ENCODE assay signal across 14 mouse cellular contexts in the genomic region with DNA sequence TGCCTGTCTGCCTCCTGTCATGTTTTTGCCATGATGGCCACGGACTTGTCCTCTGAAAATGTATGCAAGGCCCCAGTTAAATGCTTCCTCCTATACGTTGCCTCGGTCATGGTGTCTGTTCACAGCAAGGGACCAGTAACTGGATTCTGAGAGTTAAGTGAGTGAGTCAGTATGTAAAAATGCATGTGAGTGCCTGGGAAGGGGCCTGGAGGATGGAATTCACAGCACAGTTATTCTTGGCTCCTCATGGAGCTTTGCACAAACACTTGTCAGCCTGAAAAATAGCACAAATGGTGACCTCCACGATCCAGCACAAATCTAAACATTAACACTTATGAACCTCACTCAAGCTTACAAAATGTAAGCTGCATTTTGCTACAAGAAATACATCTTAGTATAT. TPM values are rescaled to one million over a fixed set of nuclear protein-coding genes. Genes with fewer than 3 reads are reported as not detected.
DNase-seq lines count a peak whose midpoint lies in the region; ATAC-seq and TF ChIP-seq lines count a peak whose summit lies in the region.
"Had no signal": no experiment of that assay in that cellular context is flagged by ENCODE, and none has a peak within 500 bp of the region (broad histone marks: within the 10 kb centered on the region; RNA-seq: fewer than 3 reads in every experiment).

No protein-coding gene starts in this region.

- 55% methylated on average over 4 of the region's 4 CpGs for WGBS in heart, embryonic 10.5 days
- WGBS in heart, adult 2 months = 36% methylated on average over 4 of the region's 4 CpGs
- 23% methylated on average over 4 of the region's 4 CpGs for whole genome bisulfite sequencing in heart, postnatal 0 days
- WGBS in stomach, postnatal 0 days = 37% methylated on average over 4 of the region's 4 CpGs

- no peak for TF ChIP-seq POLR2A in heart, adult 2 months (IDR thresholded peaks at IDR 0.05; ENCODE audit: insufficient read depth, low read depth, low read length)

- intact Hi-C loops in heart, adult 2 months (cut with DNase I) = no loop called here

- H3K4me2 ChIP-seq in heart, postnatal 0 days (ENCODE audit: low read depth, low read length) = no peak overlapping the region
- no peak overlapping the region for H3K4me2 ChIP-seq in stomach, postnatal 0 days (replicated peaks; ENCODE audit: low read depth)
- H3K4me2 ChIP-seq: forebrain, embryonic 12.5 days; midbrain, embryonic 11.5 days had no signal

- no peaks in the 10 kb centered on the region for H3K36me3 ChIP-seq in heart, embryonic 10.5 days
- no peaks in the 10 kb centered on the region for H3K36me3 ChIP-seq in heart, adult 2 months (ENCODE audit: control insufficient read depth, insufficient read depth, low read length)
- no peaks in the 10 kb centered on the region for H3K36me3 ChIP-seq in heart, postnatal 0 days (replicated peaks; ENCODE audit: control insufficient read depth, insufficient read depth, low read length)
- H3K36me3 ChIP-seq in stomach, postnatal 0 days (ENCODE audit: control insufficient read depth, insufficient read depth, low read length) = no peaks in the 10 kb centered on the region
- H3K36me3 ChIP-seq: forebrain, embryonic 12.5 days; hindbrain, embryonic 10.5 days had no signal

- H3K27me3 ChIP-seq in heart, embryonic 10.5 days (ENCODE audit: insufficient read depth, poor library complexity, severe bottlenecking) = no peaks in the 10 kb centered on the region
- H3K27me3 ChIP-seq in heart, adult 2 months (ENCODE audit: control insufficient read depth, insufficient read depth, low read length) = no peaks in the 10 kb centered on the region
- H3K27me3 ChIP-seq in heart, postnatal 0 days (ENCODE audit: control insufficient read depth, insufficient read depth, low read length) = no peaks in the 10 kb centered on the region
- H3K27me3 ChIP-seq in stomach, postnatal 0 days (ENCODE audit: control insufficient read depth, insufficient read depth, low read length) = no peaks in the 10 kb centered on the region
- H3K27me3 ChIP-seq: forebrain, embryonic 12.5 days had no signal

- no peak overlapping the region for H3K9ac ChIP-seq in heart, adult 2 months (ENCODE audit: low read depth, low read length)
- no peak overlapping the region for H3K9ac ChIP-seq in heart, postnatal 0 days (replicated peaks; ENCODE audit: low read depth, low read length)
- no peak overlapping the region for H3K9ac ChIP-seq in stomach, postnatal 0 days (ENCODE audit: low read length)
- H3K9ac ChIP-seq: forebrain, embryonic 12.5 days had no signal

- no peak for TF ChIP-seq CTCF in heart, adult 2 months (IDR thresholded peaks at IDR 0.05)
- TF ChIP-seq CTCF in heart, postnatal 0 days (IDR thresholded peaks at IDR 0.05; ENCODE audit: low read depth) = no peak
- TF ChIP-seq CTCF in stomach, postnatal 0 days (IDR thresholded peaks at IDR 0.05; ENCODE audit: low read depth) = peak; percentile 46

- H3K4me3 ChIP-seq in heart, embryonic 10.5 days = no peak overlapping the region
- no peak overlapping the region for H3K4me3 ChIP-seq in heart, adult 2 months
- no peak overlapping the region for H3K4me3 ChIP-seq in heart, postnatal 0 days (ENCODE audit: low read depth, low read length)
- H3K4me3 ChIP-seq in stomach, postnatal 0 days (ENCODE audit: low read depth, low read length) = no peak overlapping the region
- H3K4me3 ChIP-seq: forebrain, embryonic 12.5 days; hindbrain, embryonic 10.5 days had no signal

- no peak for TF ChIP-seq EP300 in heart, adult 2 months (IDR thresholded peaks at IDR 0.05; ENCODE audit: insufficient read depth, low read depth, low read length)
- TF ChIP-seq EP300 in heart, postnatal 0 days (IDR thresholded peaks at IDR 0.05; ENCODE audit: low read depth) = no peak
- no peak for TF ChIP-seq EP300 in stomach, postnatal 0 days (optimal IDR thresholded peaks at IDR 0.05)

- H3K9me3 ChIP-seq in heart, embryonic 10.5 days = no peaks in the 10 kb centered on the region
- no peaks in the 10 kb centered on the region for H3K9me3 ChIP-seq in heart, postnatal 0 days (replicated peaks; ENCODE audit: control insufficient read depth, low read length)
- no peaks in the 10 kb centered on the region for H3K9me3 ChIP-seq in stomach, postnatal 0 days (ENCODE audit: control insufficient read depth, low read length)
- H3K9me3 ChIP-seq: forebrain, embryonic 12.5 days had no signal

- ATAC-seq in heart, postnatal 0 days (ENCODE audit: insufficient read depth, low read depth) = peak; percentile 68; the same call in 1 of the 2 replicates
- peak; percentile 56; the same call in 1 of the 2 replicates for ATAC-seq in stomach, postnatal 0 days (ENCODE audit: low FRiP score, low TSS enrichment)

- no peaks in the 10 kb centered on the region; the same call in 1 of the 2 replicates for H3K79me2 ChIP-seq in heart, adult 2 months (replicated peaks; ENCODE audit: control insufficient read depth, insufficient read depth, low read length)

- peak overlapping the region; percentile 47 for H3K27ac ChIP-seq in heart, embryonic 10.5 days
- H3K27ac ChIP-seq in heart, adult 2 months = no peak overlapping the region
- H3K27ac ChIP-seq in heart, postnatal 0 days (ENCODE audit: low read depth) = peak overlapping the region; percentile 41; the same call in 1 of the 2 replicates
- H3K27ac ChIP-seq in stomach, postnatal 0 days (replicated peaks) = no peak overlapping the region
- H3K27ac ChIP-seq: forebrain, embryonic 12.5 days; hindbrain, embryonic 10.5 days had no signal

- no peak for DNase-seq in heart, embryonic 10.5 days (ENCODE audit: low spot score)
- no peak for DNase-seq in heart, adult 2 months
- DNase-seq in kidney, postnatal 10 days = peak; percentile 7
- DNase-seq in kidney, adult 11 months = no peak
- DNase-seq in heart, postnatal 0 days (ENCODE audit: low spot score) = peak; percentile 39
- no peak for DNase-seq in stomach, postnatal 0 days (ENCODE audit: low spot score)
- DNase-seq in adrenal gland, postnatal 4 days (ENCODE audit: low spot score in 2 of 2) = no peak
- no peak for DNase-seq in cerebellum, adult 8-10 months
- DNase-seq: cerebellum, postnatal 10 days; kidney, postnatal 14 days; lung, adult 18-20 months had no signal

- no peaks in the 10 kb centered on the region; the same call in 1 of the 2 replicates for H3K4me1 ChIP-seq in heart, embryonic 10.5 days
- H3K4me1 ChIP-seq in heart, adult 2 months (ENCODE audit: control insufficient read depth, insufficient read depth, low read length) = no peaks in the 10 kb centered on the region
- no peaks in the 10 kb centered on the region for H3K4me1 ChIP-seq in heart, postnatal 0 days (ENCODE audit: control insufficient read depth, insufficient read depth)
- no peaks in the 10 kb centered on the region for H3K4me1 ChIP-seq in stomach, postnatal 0 days (replicated peaks; ENCODE audit: control insufficient read depth, insufficient read depth)
- H3K4me1 ChIP-seq: forebrain, embryonic 12.5 days; hindbrain, embryonic 10.5 days had no signal

RNA-seq across cellular contexts. Expression of a gene that starts 20.5 kb away (rescaled TPM):
- polyA plus RNA-seq in heart, embryonic 10.5 days (2016; fragmentation: Nextera tagmentation; extraction: Ambion mirVana) = 25.8 and 30.9 TPM in 2 replicates
- total RNA-seq in heart, adult 2 months (2021) = 1 to 10 TPM; 5.8 to 8.4 TPM
- polyA plus RNA-seq in heart, adult 2 months (2012; rRNA removed) = 3.3 and 7.4 TPM in 2 replicates
- total RNA-seq in heart, postnatal 0 days (2014; rRNA removed; ENCODE audit: low replicate concordance) = 6.4 and 11.1 TPM in 2 replicates
- 12.1 and 14.0 TPM in 2 replicates for polyA plus RNA-seq in heart, postnatal 0 days (2015; fragmentation: Nextera tagmentation; extraction: Ambion mirVana)
- 18.2 and 20.4 TPM in 2 replicates for polyA plus RNA-seq in stomach, postnatal 0 days (2015; fragmentation: Nextera tagmentation; extraction: Ambion mirVana)
- 10 to 100 TPM; 23.0 to 28.8 TPM for total RNA-seq in adrenal gland, postnatal 4 days (2021)

Comparison
In these comparisons a context has a peak if more than half of its experiments do, and no peak if none do; other contexts are left out.
1. DNase-seq: peak in kidney, postnatal 10 days (single experiment) and heart, postnatal 0 days (single experiment); none in heart, embryonic 10.5 days (single experiment), heart, adult 2 months (0 of 2), kidney, adult 11 months (single experiment), stomach, postnatal 0 days (single experiment), adrenal gland, postnatal 4 days (0 of 2) and cerebellum, adult 8-10 months (single experiment).
2. H3K27ac ChIP-seq: peak in heart, embryonic 10.5 days (single experiment) and heart, postnatal 0 days (single experiment); none in heart, adult 2 months (single experiment) and stomach, postnatal 0 days (single experiment).